Mouse (Mus musculus) thymus, postnatal 4 days (tissue): Measurements from ENCODE around the gene Kdm8.

Experiments
- DNase-seq: peaks from one replicate; pipeline ENCODE4 v3.0.0; 2021

Kdm8 gene

GRCm38 (mm10) chr7:125504618-125505017 lies 60.1 kb downstream of the Kdm8 start:
- DNase-seq = no peak

GRCm38 (mm10) chr7:125505568-125505967 lies 61.1 kb downstream of the Kdm8 start:
- DNase-seq = no peak

- no peak for DNase-seq
Observed at GRCm38 (mm10) chr7:125507279-125507678, 62.8 kb downstream of the Kdm8 start.

GRCm38 (mm10) chr7:125511432-125511831 lies 67.0 kb downstream of the Kdm8 start:
- DNase-seq = no peak

- DNase-seq = no peak
Observed at GRCm38 (mm10) chr7:125511852-125512251, 67.4 kb downstream of the Kdm8 start.
